Mouse (Mus musculus) ES-E14 (cell line): ENCODE measurements around the gene Sirt2. TPM values are rescaled to one million over a fixed set of nuclear protein-coding genes. Genes with fewer than 3 reads are reported as not detected.

Source experiments
- DNase-seq: peaks from one replicate; pipeline ENCODE4 v3.0.0-alpha.2; 2013; ENCODE audit warnings: low read depth, low spot score
- H3K27ac ChIP-seq: 2 replicates; pipeline ENCODE4 v1.5.1; 2012; ENCODE audit warnings: low read depth, mild to moderate bottlenecking, low read length, moderate library complexity, mixed read lengths; ENCODE audit not compliant: poor library complexity, insufficient read depth, severe bottlenecking
- H3K36me3 ChIP-seq: 2 replicates; pipeline ENCODE4 v1.6.1; 2012; ENCODE audit warnings: mild to moderate bottlenecking, low read length, moderate library complexity, mixed read lengths; ENCODE audit not compliant: control insufficient read depth, poor library complexity, insufficient read depth, severe bottlenecking
- H3K4me1 ChIP-seq, 2 experiments: fragments of 150-350 bp in 1 of 2; sonication (generic) in 1 of 2; 2 replicates each; pipeline ENCODE4 v1.6.1; 2012; ENCODE audit warnings: low read length in 2 of 2, mild to moderate bottlenecking in 1 of 2, mixed read lengths in 1 of 2; ENCODE audit not compliant: control insufficient read depth in 2 of 2, insufficient read depth in 2 of 2, poor library complexity in 1 of 2
- H3K4me3 ChIP-seq, 2 experiments: fragments of 150-350 bp in 1 of 2; sonication (generic) in 1 of 2; 2 replicates each; pipeline ENCODE4 v1.5.1; 2012; ENCODE audit warnings: low read length in 2 of 2, low read depth in 1 of 2, mild to moderate bottlenecking in 1 of 2, mixed read lengths in 1 of 2; ENCODE audit not compliant: insufficient read depth in 1 of 2, poor library complexity in 1 of 2, severe bottlenecking in 1 of 2
- H3K9ac ChIP-seq: 2 replicates; pipeline ENCODE4 v1.6.1; 2012; ENCODE audit warnings: low read depth, mild to moderate bottlenecking, low read length, mixed read lengths; ENCODE audit not compliant: poor library complexity, insufficient read depth, severe bottlenecking
- H3K9me3 ChIP-seq: fragments of 150-350 bp; sonication (generic); 2 replicates; pipeline ENCODE4 v1.6.1; 2012; ENCODE audit warnings: low read depth, mild to moderate bottlenecking, low read length; ENCODE audit not compliant: control insufficient read depth, insufficient read depth
- CHD2 ChIP-seq: IDR thresholded peaks from 2 replicates; pipeline ENCODE4 v1.6.1; 2014; ENCODE audit warnings: mild to moderate bottlenecking, low read depth, low read length, inconsistent platforms
- HCFC1 ChIP-seq: IDR thresholded peaks from 2 replicates; pipeline ENCODE4 v1.6.1; 2012; ENCODE audit warnings: low read length, inconsistent platforms, borderline replicate concordance; ENCODE audit not compliant: insufficient read depth
- MAFK ChIP-seq: IDR thresholded peaks from 2 replicates; pipeline ENCODE4 v1.6.1; 2014; ENCODE audit warnings: mild to moderate bottlenecking, low read depth, low read length, inconsistent platforms; ENCODE audit not compliant: insufficient read depth
- ZC3H11A ChIP-seq: IDR thresholded peaks from 2 replicates; pipeline ENCODE4 v1.6.1; 2012; ENCODE audit warnings: low read depth, mild to moderate bottlenecking, inconsistent platforms, low read length, borderline replicate concordance
- ZNF384 ChIP-seq: IDR thresholded peaks from 2 replicates; pipeline ENCODE4 v1.6.1; 2012; ENCODE audit warnings: low read depth, low read length, inconsistent platforms
- in situ Hi-C, 2 experiments: fragments of 600-800 bp; cut with MboI; formaldehyde crosslinking; loops; one replicate each; pipeline ENCODE4 v1.15.1; 2025; ENCODE audit warnings: low sequenced_read_pairs in 2 of 2, inconsistent platforms in 1 of 2; ENCODE audit not compliant: unreplicated experiment in 2 of 2
- total RNA-seq: library from RNA; depleted of rRNA; stranded (reverse); fragments of 300-350 nt; gene quantifications from 2 replicates; pipeline ENCODE4 v1.2.3, GENCODE M21; 2012

Gene Sirt2
- total RNA-seq, 1 experiment, result 14.8 TPM

DNA sequence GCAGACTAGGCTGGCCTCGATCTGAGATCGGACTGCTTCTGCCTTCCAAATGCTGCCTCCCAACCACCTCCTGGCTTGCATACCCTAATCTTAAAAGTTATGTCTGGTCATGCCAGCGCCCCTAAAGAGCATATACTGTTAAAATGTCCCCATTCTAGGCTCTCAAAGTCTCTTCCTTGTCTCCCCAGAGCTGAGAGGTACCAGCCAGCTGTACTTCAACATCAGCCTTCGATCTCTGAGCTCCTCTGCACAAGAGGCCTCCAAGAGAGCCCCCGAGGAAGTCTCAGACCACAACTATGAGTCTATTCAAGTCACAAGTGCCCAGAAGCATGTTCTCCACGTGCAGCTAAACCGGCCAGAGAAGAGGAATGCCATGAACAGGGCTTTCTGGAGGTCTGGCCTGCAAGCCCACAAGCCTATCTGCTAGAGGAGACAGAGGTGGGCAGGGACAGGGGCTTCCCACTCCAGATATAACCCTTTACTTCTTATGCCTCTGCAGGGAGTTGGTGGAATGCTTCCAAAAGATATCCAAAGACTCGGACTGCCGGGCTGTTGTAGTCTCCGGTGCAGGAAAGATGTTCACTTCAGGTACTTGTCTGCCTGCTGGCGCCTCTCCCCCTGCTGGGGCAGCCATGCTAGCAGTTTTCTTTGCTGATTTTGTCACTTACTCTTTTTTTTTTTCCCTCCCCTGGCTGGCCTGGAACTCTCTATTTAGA, 59.3 kb downstream of the Sirt2 start:
- DNase-seq, result no peak
- H3K9me3 ChIP-seq, result no peaks in the 10 kb centered on the region
- H3K4me3 ChIP-seq, result peak overlapping the region; percentile 63
- H3K27ac ChIP-seq, result peak overlapping the region; percentile 42; the same call in 1 of the 2 replicates
- in situ Hi-C loops, result no loop called here
- peaks cover 29% of the 10 kb centered on the region for H3K36me3 ChIP-seq
- peaks cover 0 to 15% of the 10 kb centered on the region in 2 experiments; a peak in 1 of 4 replicates for H3K4me1 ChIP-seq
- H3K9ac ChIP-seq, result peak overlapping the region; percentile 78
- 0 out of 2 replicates have a peak, but pooled peaks have one; percentile 12 for TF ChIP-seq ZNF384
- TF ChIP-seq CHD2, result no peak

DNA sequence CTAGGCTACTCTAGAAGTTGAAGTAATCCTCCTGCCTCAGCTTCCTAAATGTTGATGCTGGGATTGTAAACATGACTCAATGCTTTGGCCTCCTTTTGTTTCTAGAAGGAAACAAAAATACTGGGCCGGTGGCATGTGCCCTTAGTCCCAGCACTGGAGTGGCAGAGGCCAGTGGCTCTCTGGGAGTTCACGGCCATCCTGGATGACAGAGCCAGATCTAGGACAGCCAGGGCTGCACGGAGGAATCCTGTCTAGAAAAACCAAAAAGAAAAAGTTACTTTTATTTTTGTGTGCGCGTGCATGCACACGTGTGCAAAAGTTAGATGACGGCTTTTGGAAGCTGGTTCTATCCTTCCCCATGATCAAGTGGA, 59.9 kb downstream of the Sirt2 start:
- H3K4me1 ChIP-seq, result peaks cover 0 to 10% of the 10 kb centered on the region in 2 experiments; a peak in 1 of 4 replicates
- no peak overlapping the region for H3K27ac ChIP-seq
- H3K9ac ChIP-seq, result no peak overlapping the region; the same call in 1 of the 2 replicates
- TF ChIP-seq ZC3H11A (no peak), HCFC1 (no peak), MAFK (no peak), ZNF384 (no peak), CHD2 (no peak)
- in situ Hi-C loops, result no loop called here
- H3K36me3 ChIP-seq, result peaks cover 25% of the 10 kb centered on the region
- H3K9me3 ChIP-seq, result no peaks in the 10 kb centered on the region
- no peak for DNase-seq
- no peak overlapping the region for H3K4me3 ChIP-seq

DNA sequence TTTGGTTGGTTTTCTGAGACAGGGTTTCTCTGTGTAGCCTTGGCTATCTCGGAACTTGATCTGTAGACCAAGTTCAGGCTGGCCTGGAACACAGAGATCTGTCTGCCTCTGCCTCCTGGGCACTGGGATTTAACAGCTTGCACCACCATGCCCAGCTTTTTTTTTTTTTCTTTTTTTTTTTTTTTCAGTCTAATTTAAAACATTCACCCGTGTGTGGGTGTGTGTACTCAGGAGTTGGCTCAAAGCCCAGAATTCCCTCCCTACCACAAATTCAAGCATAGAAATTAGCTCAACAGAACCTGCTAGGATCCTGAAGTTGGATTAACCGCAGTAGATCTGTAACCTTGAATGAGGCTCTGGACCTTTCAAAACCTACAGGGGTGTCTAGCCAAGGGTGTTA, 60.8 kb downstream of the Sirt2 start:
- Histone ChIP-seq H3K27ac (no peak overlapping the region), H3K4me1 (peaks cover 0 to 7% of the 10 kb centered on the region in 2 experiments; a peak in 1 of 4 replicates), H3K9ac (no peak overlapping the region), H3K36me3 (peaks cover 20% of the 10 kb centered on the region), H3K4me3 (no peak overlapping the region), H3K9me3 (no peaks in the 10 kb centered on the region)
- no peak for TF ChIP-seq MAFK
- TF ChIP-seq HCFC1, result no peak
- TF ChIP-seq ZC3H11A, result no peak
- TF ChIP-seq ZNF384, result 0 out of 2 replicates have a peak, but pooled peaks have one; percentile 31
- no peak for DNase-seq
- in situ Hi-C loops, result no loop called here

DNA sequence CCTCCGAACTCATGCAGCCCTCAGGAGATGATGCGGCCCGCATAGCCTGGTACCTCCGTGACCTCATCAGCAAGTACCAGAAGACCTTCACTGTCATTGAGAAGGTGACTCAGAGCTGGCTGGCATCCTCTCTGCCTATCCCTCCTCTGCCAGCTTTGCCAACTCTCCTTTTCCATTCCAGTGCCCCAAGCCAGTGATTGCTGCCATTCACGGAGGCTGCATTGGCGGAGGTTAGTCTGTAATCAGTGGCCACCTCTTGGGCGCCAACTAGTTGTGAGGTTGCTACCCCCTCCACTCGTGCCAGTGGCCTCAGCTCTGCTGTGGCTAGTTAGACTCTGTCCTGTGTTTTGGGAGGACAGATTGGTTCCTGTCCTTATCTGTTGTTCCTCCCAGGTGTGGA, 63.3 kb downstream of the Sirt2 start:
- Histone ChIP-seq H3K36me3 (peaks cover 13% of the 10 kb centered on the region), H3K9me3 (no peaks in the 10 kb centered on the region), H3K9ac (no peak overlapping the region), H3K4me3 (no peak overlapping the region), H3K4me1 (peaks cover 0 to 2% of the 10 kb centered on the region in 2 experiments; a peak in 1 of 4 replicates), H3K27ac (no peak overlapping the region)
- no peak for DNase-seq
- TF ChIP-seq CHD2 (no peak), MAFK (no peak), ZC3H11A (no peak), HCFC1 (no peak), ZNF384 (no peak)
- in situ Hi-C loops, result no loop called here

DNA sequence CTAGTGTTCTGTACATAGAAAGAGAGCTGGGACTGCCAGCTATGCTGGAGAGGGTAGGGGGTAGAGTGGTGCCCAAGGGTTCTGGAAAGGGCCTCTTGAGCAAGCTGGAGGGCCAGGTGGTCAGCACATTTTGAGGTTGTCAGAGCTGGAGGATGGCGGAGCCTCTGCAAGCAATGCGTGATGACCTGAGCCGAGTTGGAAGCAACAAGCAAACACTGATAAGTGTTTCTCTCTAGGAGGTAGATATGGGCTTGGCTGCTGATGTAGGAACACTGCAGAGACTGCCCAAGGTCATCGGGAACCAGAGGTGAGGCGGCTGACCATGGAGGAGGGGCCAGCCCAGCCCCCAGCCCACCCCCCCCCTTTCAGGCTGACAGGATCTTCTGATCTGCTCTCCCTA, 64.4 kb downstream of the Sirt2 start:
- Histone ChIP-seq H3K4me3 (no peak overlapping the region), H3K9ac (no peak overlapping the region), H3K9me3 (no peaks in the 10 kb centered on the region), H3K4me1 (no peaks in the 10 kb centered on the region), H3K27ac (no peak overlapping the region), H3K36me3 (peaks cover 13% of the 10 kb centered on the region)
- in situ Hi-C loops, result no loop called here
- no peak for DNase-seq
- TF ChIP-seq ZC3H11A (no peak), HCFC1 (no peak), CHD2 (no peak), ZNF384 (no peak), MAFK (no peak)
